Mouse (Mus musculus) liver, embryonic 12.5 days (tissue): Measurements from ENCODE around the gene Hist2h2aa2. TPM values are rescaled to one million over a fixed set of nuclear protein-coding genes. Genes with fewer than 3 reads are reported as not detected.
A peak's percentile ranks its signal among the peaks of the same experiment; 100 is the strongest.
"Not testable (repeated sequence)": the region's sequence is repeated elsewhere in the genome, so short reads cannot be mapped to it uniquely, and the experiment has no call there.

ENCODE experiments used
- ATAC-seq: fragments of 200-750 bp; cut with Nextera tagmentation; 2 replicates; pipeline ENCODE4 v1.8.0; 2017; ENCODE audit warnings: moderate number of reproducible peaks, mild to moderate bottlenecking, moderate library complexity
- H3K27ac ChIP-seq: fragments of 300-500 bp; sonication (generic); 2 replicates; pipeline ENCODE4 v1.5.1; 2016; ENCODE audit warnings: mild to moderate bottlenecking
- H3K27me3 ChIP-seq: fragments of 300-500 bp; sonication (generic); replicated peaks from 2 replicates; pipeline ENCODE4 v1.6.1; 2016; ENCODE audit warnings: mild to moderate bottlenecking, moderate library complexity
- H3K36me3 ChIP-seq: fragments of 300-500 bp; sonication (generic); 2 replicates; pipeline ENCODE4 v1.6.1; 2016; ENCODE audit warnings: mild to moderate bottlenecking, moderate library complexity
- H3K4me1 ChIP-seq: fragments of 300-500 bp; sonication (generic); 2 replicates; pipeline ENCODE4 v1.6.1; 2016
- H3K4me2 ChIP-seq: fragments of 300-500 bp; sonication (generic); 2 replicates; pipeline ENCODE4 v1.6.1; 2016; ENCODE audit warnings: mild to moderate bottlenecking, moderate library complexity
- H3K4me3 ChIP-seq: fragments of 300-500 bp; sonication (generic); 2 replicates; pipeline ENCODE4 v1.5.1; 2016; ENCODE audit warnings: mild to moderate bottlenecking, moderate library complexity
- H3K9ac ChIP-seq: fragments of 300-500 bp; sonication (generic); 2 replicates; pipeline ENCODE4 v1.6.1; 2016; ENCODE audit warnings: mild to moderate bottlenecking, moderate library complexity
- H3K9me3 ChIP-seq: fragments of 300-500 bp; sonication (generic); replicated peaks from 2 replicates; pipeline ENCODE4 v1.6.1; 2016; ENCODE audit warnings: mild to moderate bottlenecking, moderate library complexity
- WGBS: fragments of 180-500 bp; shearing (Covaris S2); methylation state at CpG from one replicate; pipeline ENCODE4 v1.1.7; 2016; ENCODE audit not compliant: insufficient replicate concordance; 5-methylcytosine and 5-hydroxymethylcytosine counted together
- polyA plus RNA-seq: library from polyadenylated mRNA; unstranded; fragments of >200 nt; fragmentation: Nextera tagmentation; extraction: Ambion mirVana; gene quantifications from 2 replicates; pipeline ENCODE4 v1.2.1, GENCODE M21; 2016

Hist2h2aa2 gene
- polyA plus RNA-seq, 1 experiment from 2014 or later: 73.8 TPM

DNA sequence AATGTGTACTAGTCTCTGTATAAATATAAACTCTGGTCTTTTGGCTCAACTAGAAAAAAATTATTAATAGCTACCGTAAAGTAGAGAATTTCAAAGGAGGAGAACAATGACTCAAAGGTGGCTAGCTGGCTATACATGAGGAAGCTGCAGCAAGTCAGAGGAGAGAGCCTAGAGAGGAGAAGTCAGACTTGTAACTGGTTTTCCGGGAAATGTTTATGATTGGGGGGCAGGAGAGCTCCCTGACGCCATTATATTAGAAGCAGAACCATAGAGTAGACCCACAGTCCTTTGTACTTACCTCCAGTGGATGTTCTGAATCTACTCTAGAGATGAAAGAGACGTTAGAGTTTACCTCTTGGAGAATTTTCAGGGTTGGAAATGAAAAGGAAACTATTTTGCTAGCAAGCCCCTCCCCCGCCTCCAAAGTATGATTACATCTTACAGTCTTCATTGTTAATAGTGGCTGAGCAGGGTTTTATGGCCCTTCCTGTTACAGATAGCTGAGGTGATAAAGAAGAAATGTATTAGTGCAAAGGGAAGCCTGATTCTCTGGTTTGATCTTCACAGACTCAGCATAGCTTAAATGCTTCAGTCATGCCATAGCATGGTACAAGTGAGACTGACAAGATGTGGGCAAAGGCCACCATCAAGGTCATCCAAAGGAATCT is 16.0 kb upstream of the Hist2h2aa2 start:
- 64% methylated on average over 5 of the region's 5 CpGs for WGBS
- no peak for ATAC-seq
- peaks cover 57% of the 10 kb centered on the region for H3K4me1 ChIP-seq
- H3K36me3 ChIP-seq: no peaks in the 10 kb centered on the region
- H3K4me3 ChIP-seq: no peak overlapping the region
- H3K9me3 ChIP-seq: no peaks in the 10 kb centered on the region
- peak overlapping the region; percentile 2; the same call in 1 of the 2 replicates for H3K9ac ChIP-seq
- H3K27ac ChIP-seq: no peak overlapping the region
- no peaks in the 10 kb centered on the region for H3K27me3 ChIP-seq
- no peak overlapping the region for H3K4me2 ChIP-seq

DNA sequence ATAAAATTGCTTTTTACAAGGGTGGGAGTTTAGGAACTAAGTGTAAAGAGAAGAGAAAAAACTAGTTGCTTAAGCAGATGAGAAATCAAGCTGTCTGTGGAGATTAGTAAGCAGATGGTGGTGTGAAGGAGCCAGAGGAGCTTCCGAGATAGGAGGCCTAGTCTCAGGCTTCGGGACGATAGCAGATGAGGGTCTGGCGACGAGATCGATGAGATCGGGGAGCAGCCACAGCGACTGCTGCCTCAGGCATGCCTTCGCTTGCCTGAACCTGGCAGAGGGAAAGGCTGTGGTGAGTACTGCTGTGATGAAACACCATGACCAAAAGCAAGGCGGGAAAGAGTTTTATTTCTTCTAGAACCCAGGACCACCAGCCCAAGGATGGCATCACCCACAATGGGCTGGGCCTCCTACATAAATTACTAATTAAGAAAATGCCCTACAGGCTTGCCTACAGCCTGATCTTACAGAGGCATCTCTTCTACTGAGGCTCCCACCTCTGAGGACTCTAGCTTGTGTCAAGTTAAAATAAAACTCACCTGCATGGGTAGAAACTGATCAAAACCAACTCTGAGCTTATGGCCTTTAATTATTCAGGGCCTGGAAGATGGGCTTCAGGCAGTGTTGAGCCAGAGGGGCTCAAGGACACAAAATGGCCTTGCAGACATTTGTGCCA is 14.7 kb upstream of the Hist2h2aa2 start:
- Histone ChIP-seq H3K27me3 (no peaks in the 10 kb centered on the region), H3K9me3 (no peaks in the 10 kb centered on the region), H3K36me3 (no peaks in the 10 kb centered on the region), H3K27ac (peak overlapping the region; percentile 86), H3K4me3 (0 out of 2 replicates have a peak overlapping the region, but pooled peaks have one; percentile 6), H3K9ac (peak overlapping the region; percentile 54), H3K4me1 (peaks cover 66% of the 10 kb centered on the region), H3K4me2 (peak overlapping the region; percentile 55)
- ATAC-seq: peak; percentile 92
- WGBS: 18% methylated on average over 10 of the region's 10 CpGs

DNA sequence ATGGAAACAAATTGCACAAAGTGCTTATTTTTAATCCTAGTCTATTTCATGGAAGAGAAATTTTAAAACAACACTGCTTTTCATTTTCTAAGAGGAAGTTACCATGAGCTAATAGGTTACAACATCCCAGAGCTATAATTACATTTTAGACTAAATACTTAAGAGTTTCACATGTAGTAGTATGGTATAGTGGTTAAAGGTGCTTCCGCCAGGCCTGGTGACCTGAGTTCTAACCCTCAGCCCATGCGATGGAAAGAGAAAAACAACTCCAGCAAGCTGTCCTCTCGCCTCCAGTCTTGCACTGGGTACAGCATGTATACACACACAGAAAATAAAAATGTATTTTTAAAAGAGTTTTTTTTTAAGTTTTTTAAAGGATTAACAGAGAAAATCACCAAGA is 11.7 kb upstream of the Hist2h2aa2 start:
- H3K4me3 ChIP-seq: no peak overlapping the region
- H3K4me1 ChIP-seq: peaks cover 78% of the 10 kb centered on the region
- H3K9ac ChIP-seq: no peak overlapping the region
- no peak overlapping the region for H3K4me2 ChIP-seq
- no peaks in the 10 kb centered on the region for H3K27me3 ChIP-seq
- no peak overlapping the region for H3K27ac ChIP-seq
- WGBS: 81% methylated on average over 3 of the region's 3 CpGs
- no peak for ATAC-seq
- H3K9me3 ChIP-seq: no peaks in the 10 kb centered on the region
- no peaks in the 10 kb centered on the region for H3K36me3 ChIP-seq

DNA sequence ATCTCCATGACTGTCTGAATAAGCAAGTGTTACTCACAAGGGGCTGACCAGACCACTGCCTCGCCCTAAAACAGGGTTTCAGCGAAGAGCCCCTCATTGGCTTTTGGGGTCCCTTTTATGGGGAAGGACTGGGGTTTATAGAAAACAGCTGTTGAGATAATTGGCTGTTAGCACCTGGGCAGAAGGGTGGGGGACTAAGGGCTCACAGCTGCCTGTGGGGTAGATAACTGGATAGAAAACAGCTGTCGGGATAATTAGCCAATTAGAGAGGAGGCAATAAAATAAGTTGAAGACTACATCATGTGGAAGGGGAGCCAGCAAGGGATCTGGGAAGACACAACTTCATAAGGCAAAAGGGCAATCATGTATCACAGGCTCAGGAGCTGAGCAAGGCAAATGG is 10.8 kb upstream of the Hist2h2aa2 start:
- H3K9ac ChIP-seq: peak overlapping the region; percentile 57
- peak overlapping the region; percentile 32 for H3K4me2 ChIP-seq

DNA sequence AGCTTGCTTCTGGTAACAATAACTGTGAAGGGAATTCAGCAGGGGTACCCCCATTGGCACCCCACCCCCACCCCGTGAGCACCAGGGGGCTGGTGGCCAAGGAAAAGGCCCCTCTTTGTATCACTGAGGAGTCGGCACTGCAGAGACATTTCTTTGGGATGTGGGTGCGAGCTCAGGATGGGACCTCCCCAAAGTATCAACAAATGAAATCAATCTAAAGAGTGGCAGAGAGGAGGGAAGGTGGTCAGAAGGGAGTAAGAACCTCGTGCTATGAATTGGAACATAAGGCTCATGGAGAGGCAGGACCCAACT is 8.9 kb upstream of the Hist2h2aa2 start:
- no peak for ATAC-seq
- H3K27me3 ChIP-seq: no peaks in the 10 kb centered on the region
- H3K4me3 ChIP-seq: peak overlapping the region; percentile 61
- no peaks in the 10 kb centered on the region for H3K36me3 ChIP-seq
- WGBS: 57% methylated on average over 4 of the region's 4 CpGs
- peak overlapping the region; percentile 71 for H3K4me2 ChIP-seq
- peaks cover 60% of the 10 kb centered on the region for H3K4me1 ChIP-seq
- H3K27ac ChIP-seq: peak overlapping the region; percentile 96
- H3K9me3 ChIP-seq: no peaks in the 10 kb centered on the region
- peak overlapping the region; percentile 87 for H3K9ac ChIP-seq

More for the DNA sequence above, 10.8 kb upstream of the Hist2h2aa2 start:
- Histone ChIP-seq H3K27ac (peak overlapping the region; percentile 96), H3K27me3 (no peaks in the 10 kb centered on the region), H3K9me3 (no peaks in the 10 kb centered on the region), H3K4me3 (no peak overlapping the region), H3K36me3 (no peaks in the 10 kb centered on the region), H3K4me1 (peaks cover 71% of the 10 kb centered on the region)
- 49% methylated on average over 3 of the region's 3 CpGs for WGBS
- no peak for ATAC-seq

DNA sequence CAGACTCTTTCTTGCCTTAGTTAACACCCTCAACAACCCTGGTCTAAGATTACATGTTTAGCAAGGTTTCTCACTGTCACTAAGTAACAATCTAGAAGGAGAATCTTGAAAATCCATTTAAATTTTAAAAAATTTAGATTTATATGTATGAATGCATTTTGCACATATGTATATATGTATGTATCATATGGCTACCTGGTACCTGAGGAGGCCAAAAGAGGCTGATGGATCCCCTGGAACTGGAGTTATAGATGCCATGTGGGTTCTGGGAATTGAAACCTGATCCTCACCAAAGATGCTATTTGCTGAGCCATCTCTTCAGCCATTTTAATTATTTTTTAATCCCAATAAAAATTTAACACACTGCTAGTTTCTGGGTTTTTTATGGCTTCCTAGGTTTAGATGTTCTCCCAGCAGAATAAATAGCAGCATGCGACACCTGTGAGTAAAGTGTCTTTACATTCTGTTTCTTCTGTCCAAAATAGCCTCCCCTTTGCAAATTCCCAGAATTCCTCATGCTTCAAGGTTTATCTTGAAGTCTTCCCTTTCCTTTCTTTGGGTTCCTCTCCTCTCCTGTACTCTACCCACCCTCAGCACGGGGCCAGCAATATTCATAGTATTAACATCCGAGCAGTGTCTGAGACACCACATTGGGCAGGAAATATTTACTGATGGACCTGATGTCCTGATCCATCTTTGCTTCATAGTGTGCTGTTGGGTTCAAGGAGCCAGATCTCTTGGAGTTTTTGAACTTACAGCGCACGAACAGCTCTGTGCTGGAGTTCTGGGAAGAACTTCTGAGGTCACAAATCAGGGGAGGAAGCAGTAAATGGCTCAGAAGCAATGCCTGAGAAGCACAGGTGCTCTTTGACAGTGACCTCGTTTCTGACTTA is 8.3 kb upstream of the Hist2h2aa2 start:
- no peak for ATAC-seq
- Histone ChIP-seq H3K4me1 (peaks cover 60% of the 10 kb centered on the region), H3K9me3 (no peaks in the 10 kb centered on the region), H3K4me3 (peak overlapping the region; percentile 61), H3K9ac (peak overlapping the region; percentile 87), H3K27me3 (no peaks in the 10 kb centered on the region), H3K4me2 (peak overlapping the region; percentile 71), H3K36me3 (no peaks in the 10 kb centered on the region), H3K27ac (peak overlapping the region; percentile 96)
- WGBS: 41% methylated on average over 6 of the region's 6 CpGs

DNA sequence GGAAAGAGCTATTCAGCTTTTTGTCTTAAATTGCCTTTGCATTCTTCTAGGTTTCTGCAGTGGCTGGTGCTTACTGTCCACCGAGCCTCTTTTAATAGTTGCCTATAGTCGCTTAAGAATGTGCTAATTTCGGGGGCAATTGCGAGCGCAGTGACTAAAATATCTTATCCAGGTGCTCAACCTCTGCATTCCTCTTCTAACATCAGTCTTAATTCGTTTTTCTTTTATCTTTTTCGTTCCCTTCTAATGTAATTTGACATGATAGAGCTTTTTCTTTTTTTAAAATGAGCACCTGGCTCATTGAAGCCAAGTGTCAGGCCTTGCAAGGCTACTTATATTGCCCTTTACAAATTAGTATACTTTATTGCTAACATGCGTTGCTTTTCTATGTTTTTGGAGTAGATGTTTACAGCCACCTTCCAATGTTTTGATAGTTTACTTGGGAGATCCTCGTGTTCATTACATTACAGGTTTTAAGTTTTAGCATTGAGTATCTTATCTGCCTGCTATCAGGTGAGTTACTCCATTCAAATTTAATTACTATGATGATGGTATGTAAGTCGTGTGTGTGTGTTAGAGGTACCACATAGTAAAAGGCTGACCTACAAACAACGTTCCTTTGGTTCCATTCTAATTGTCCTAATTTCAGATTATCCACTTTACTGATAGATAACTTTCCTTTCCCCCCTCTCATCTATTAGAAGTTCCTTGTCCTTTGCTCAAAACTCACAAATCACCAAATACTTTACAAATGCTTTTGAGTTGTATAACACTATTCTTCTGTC is 7.5 kb upstream of the Hist2h2aa2 start:
- Histone ChIP-seq H3K36me3 (no peaks in the 10 kb centered on the region), H3K9ac (peak overlapping the region; percentile 87), H3K27me3 (no peaks in the 10 kb centered on the region), H3K4me3 (peak overlapping the region; percentile 61), H3K27ac (peak overlapping the region; percentile 96), H3K4me2 (peak overlapping the region; percentile 71), H3K4me1 (peaks cover 59% of the 10 kb centered on the region), H3K9me3 (no peaks in the 10 kb centered on the region)
- no peak for ATAC-seq
- WGBS: under 1% methylated on average over 11 of the region's 11 CpGs

DNA sequence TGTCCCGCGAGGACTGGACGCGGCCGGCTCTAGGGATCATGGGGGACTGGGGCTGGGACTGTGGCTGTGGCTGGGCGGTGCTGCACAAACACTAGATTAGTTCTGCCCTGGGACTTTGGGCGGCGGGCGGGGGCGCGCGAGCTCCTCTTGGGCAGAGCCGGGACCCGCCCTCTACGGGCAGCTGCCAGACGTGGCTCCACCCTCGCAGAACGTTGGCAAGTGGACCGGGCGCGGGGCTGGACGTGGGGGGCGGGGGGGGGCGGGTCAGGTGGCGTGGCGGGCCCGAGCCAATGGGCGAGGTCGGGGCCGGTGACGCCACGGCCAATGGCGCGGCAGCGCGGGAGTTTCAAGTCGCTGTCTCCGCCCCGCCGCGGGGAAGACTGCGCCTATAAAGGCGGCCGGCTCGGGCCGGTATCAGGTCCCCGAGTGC is 6.4 kb upstream of the Hist2h2aa2 start, which contains the start of gene Hist2h3c1:
Gene Hist2h3c1 (plus strand): TSS at position 259 of the 430 bp plus-strand sequence.
- H3K27me3 ChIP-seq, H3K36me3 ChIP-seq, H3K9me3 ChIP-seq: not testable (repeated sequence)
- H3K4me2 ChIP-seq: peak within 1 kb of the TSS; percentile 71
- H3K27ac ChIP-seq: peak within 1 kb of the TSS; percentile 96
- ATAC-seq: peak; percentile 86
- H3K4me3 ChIP-seq: peak within 1 kb of the TSS; percentile 61
- H3K9ac ChIP-seq: peak within 1 kb of the TSS; percentile 87
- peaks cover 62% of the 10 kb centered on the region for H3K4me1 ChIP-seq
- WGBS: no CpG with 5 or more reads among the region's 47 CpGs

DNA sequence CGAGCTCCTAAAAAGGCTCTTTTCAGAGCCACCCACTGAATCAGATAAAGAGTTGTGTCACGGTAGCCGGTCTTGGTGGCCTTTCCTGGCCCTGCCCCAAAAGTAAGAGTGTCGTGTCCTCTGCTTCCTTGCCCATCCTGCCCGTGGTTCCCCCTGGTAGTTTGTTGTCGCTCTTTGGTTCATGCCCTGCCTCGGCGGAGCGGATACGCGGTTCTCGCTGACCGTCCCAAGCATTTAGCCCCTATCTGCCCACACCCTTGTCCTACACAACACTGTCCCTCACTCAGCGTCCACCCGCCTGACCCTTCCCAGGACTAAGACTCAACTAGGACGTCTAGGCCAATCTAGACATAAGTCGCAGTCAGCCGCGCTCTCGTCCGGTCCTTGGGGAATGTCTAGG is 5.9 kb upstream of the Hist2h2aa2 start:
- H3K4me2 ChIP-seq: peak overlapping the region; percentile 43
- H3K4me3 ChIP-seq: peak overlapping the region; percentile 39
- not testable (repeated sequence) for H3K36me3 ChIP-seq, H3K27me3 ChIP-seq, H3K9me3 ChIP-seq, ATAC-seq
- H3K4me1 ChIP-seq: peaks cover 65% of the 10 kb centered on the region
- 0 out of 2 replicates have a peak overlapping the region, but pooled peaks have one; percentile 50 for H3K9ac ChIP-seq
- peak overlapping the region; percentile 92 for H3K27ac ChIP-seq
- under 1% methylated on average over 10 of the region's 21 CpGs for WGBS

DNA sequence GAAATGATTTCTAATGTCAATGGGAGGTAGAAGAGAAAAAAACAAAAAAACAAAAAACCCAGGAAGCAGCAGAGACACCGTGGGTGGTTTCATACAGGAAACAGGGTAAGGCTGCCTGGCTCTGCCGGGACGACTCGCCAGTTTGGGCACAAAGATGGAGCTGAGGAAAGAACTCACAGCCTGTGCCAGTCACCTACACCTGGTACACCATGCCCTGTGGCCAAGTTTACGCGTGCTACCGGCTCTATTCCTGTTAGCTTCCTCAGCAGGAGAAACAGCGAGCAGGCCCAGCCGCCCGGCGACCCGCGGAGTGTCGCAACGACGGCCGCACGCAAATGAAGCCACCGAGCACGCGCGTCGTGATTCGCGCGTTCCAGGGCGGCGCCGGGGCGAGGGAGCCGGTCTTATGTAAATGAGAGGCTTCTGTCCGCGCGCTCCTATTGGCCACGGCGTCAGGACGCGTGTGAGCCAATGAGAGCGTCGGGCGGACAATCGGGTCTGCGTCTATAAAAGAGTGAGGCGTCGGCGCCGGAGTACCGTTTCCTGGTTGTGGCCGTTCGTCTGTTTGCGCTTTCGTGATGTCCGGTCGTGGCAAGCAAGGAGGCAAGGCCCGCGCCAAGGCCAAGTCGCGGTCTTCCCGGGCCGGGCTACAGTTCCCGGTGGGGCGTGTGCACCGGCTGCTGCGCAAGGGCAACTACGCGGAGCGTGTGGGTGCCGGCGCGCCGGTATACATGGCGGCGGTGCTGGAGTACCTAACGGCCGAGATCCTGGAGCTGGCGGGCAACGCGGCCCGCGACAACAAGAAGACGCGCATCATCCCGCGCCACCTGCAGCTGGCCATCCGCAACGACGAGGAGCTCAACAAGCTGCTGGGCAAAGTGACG is 5.2 kb upstream of the Hist2h2aa2 start, which contains the start of gene Hist2h2aa1:
Gene Hist2h2aa1 (plus strand): TSS at position 495 of the 884 bp plus-strand sequence.
- peak within 1 kb of the TSS; percentile 99 for H3K27ac ChIP-seq
- under 1% methylated on average over 44 of the region's 88 CpGs for WGBS
- not testable (repeated sequence) for H3K27me3 ChIP-seq, H3K9me3 ChIP-seq, H3K36me3 ChIP-seq
- H3K9ac ChIP-seq: peak within 1 kb of the TSS; percentile 91
- H3K4me3 ChIP-seq: peak within 1 kb of the TSS; percentile 65
- H3K4me1 ChIP-seq: peaks cover 63% of the 10 kb centered on the region
- peak; percentile 76 for ATAC-seq
- peak within 1 kb of the TSS; percentile 81 for H3K4me2 ChIP-seq
